Mouse (Mus musculus) kidney, postnatal 25 days (tissue): ENCODE measurements around the gene Gm27179.
"Not testable (repeated sequence)": the region's sequence is repeated elsewhere in the genome, so short reads cannot be mapped to it uniquely, and the experiment has no call there.

Source experiments
- DNase-seq, 2 experiments: peaks; one replicate each; pipeline ENCODE4 v3.0.0; 2021; ENCODE audit warnings: mixed read lengths in 2 of 2

Gm27179 gene

DNA sequence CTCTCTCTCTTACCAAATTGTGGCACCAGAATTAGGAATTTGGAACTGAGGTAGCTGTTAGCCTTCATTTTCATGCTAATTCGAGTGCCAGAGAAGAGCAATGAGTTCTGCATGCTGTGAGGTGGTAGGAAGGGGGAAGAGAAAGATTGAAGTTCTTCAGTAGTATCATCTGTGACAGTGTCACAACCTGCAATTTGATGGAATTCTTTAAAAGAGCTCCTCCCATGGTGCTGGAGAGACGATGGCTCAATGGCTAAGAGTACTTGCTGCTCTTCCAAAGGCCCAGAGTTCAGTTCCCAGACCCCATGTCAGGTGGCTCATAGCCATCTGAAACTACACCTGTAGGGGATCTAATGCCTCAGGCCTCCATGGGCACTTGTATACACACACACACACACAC is at the start of gene Gm27179:
TSS of gene Gm27179 (minus strand) at position 101 of the 400 bp plus-strand sequence.
- DNase-seq = not testable (repeated sequence)

DNA sequence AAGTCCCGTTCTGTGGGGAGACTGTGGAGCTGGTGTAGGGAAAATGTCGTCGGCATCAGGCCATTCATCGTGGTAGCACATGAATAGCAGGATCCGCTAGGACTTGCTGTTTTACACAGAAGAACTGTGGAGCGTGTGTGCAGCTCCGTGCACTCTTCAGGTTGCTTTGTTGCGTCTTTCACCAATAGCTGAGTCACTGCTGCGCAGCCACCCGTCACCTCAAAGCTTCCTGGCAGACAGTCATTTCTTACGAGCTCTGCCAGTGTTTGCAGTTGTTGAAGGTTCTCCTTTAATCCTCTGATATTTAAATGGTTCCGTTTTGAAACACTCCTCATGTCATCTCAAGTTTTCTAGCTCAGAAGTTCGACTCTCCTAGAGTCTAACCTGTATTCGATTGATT is 45.2 kb upstream of the Gm27179 start:
- not testable (repeated sequence) for DNase-seq

DNA sequence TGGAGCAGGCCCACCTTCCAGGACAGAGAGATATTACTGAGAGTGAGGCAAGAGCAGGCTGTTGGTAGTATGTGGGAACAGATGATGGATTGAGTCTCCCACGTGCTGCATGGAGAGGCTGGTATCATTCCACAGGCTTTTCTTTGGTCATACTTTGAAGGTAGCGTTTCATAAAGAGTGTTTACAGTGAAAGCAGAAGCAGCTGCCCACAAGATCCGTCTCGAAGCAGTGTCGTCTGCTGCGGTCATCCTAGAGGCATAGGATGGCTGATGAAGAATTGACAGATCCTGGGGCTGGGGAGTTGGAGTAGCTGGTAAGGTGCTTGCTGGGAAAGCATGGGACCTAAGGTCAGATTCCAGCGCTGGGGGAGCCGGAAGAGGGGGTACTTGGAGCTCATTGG is 44.5 kb upstream of the Gm27179 start:
- not testable (repeated sequence) for DNase-seq

DNA sequence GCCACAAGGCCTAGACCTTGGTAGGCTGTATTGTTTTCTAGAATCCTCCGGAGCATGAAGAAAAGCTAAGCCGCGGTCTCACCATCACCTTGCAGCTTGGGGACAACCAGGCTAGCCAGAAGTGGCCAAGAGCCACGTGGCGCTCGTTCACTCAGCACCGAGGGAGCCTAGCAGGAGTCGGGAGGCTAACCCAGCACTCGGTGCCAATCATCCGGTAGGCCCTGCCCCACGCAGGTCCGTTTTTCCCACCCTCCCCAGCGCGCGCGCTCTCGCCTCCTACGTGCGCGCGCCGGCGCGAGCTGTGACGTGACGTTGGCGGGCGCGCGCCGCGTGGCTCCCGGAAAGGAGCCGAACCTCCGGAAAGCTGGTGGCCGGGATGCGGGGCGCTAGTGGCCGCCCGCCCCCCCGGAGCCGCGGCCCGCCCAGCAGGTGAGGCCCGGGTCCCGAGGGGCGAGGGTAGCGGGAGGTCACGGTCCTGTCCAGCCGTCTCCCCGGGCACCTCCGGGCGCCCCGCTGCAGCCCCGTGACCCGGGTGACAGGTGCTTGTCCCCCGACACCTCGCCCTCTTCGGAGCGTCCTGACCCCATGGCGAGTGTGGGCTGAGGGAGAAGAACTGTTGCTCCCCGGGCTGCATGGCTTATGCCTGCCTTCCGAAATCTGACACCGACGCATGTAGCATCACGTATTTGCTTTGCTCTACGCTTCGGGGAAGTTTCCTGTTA is 42.9 kb upstream of the Gm27179 start, which contains the start of gene Entpd4b:
TSS of gene Entpd4b (plus strand) at position 315 of the 722 bp plus-strand sequence.
- not testable (repeated sequence) for DNase-seq

DNA sequence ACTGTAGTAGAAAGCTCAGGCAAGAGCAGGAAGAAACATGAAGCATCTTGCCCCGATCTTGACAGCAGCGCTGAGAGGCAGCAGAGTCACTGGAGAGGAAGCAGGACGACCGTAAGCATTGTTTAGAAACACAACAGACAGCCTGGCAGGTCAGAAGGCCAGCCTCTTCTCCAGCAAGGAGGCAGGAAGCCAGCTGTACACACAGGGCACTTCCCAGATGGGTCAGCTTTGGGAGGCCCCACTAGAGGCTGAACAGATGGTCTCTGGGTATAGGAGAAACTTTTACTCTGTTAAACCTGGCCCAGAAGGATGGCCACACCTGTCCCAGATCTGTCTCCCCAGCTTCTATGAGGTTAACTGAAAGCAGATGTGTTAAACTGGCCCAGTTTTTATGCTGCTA is 35.0 kb upstream of the Gm27179 start:
- DNase-seq = not testable (repeated sequence)

DNA sequence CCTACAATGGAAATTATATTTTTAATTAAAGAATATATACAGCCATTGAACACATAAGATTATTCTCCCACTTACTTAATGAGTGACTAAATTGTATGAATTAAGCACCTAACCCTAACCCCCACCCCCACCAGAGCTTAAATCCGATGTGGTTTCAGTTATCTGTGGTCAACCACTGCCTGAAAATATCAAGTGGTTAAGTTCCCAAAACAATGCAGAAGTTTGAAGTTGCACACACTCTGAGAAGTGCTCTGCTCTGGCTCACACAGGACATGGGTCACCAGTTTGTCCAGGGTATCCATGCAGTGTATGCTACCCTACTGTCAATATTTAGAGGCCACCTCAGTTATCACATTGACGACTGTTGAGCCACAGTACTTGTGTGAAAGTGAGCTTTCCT is 32.7 kb upstream of the Gm27179 start:
- not testable (repeated sequence) for DNase-seq

DNA sequence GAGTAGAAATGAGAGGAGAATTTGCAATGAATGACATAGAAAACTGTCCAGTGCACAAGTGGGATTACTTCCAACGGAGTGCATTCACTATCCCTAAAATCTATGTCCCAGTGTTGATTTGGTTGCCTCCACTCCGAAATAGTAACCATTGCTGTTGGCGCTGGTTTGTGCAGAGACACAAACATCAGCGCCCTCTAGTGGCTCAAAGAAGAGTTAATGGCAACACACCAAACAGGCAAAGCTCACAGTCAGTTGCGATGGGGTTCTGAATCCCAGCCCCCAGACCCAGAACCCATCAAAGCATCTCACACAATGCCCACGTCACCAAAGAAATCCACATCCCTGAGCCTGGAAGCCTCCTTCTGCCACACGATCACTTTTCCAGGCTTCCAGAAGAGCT is 31.7 kb upstream of the Gm27179 start:
- not testable (repeated sequence) for DNase-seq

DNA sequence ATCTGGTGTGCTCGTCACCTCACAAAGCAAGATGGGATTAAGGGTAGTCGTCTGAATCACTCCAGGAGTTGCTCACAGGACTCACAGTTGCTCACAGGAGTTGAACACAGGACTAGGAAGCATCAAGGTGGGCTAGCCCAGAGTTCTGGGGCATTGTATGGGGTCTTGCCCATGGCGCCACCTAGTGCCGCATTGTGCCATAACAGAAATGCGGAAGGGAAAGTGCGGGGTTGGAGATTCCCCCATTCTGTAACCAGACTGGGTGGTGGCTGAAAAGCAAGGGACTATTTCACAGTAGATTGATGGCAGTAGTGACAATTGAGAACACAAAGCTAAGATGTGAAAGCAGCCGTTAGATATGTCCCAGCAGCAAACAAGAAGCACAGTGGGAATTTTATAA is 30.3 kb upstream of the Gm27179 start:
- not testable (repeated sequence) for DNase-seq

DNA sequence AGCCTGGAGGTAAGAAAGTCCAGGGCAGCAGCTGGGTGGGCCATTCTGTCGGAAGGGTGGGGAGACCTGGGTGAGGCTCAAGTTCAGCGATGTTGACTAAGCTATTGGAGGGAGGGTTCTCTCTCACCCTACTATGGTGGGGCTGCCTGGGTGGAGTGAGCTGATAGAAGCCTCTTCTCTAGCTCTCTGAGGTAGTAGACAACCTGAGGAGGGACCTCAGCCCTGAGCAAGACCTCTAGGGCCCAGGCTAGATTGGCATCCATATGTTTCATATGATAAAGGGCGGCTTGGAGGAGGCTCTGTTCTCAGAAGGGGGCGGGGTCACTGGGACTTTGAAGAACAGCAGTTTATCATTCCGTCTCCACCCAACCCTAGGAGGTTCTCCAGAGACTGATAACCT is 27.8 kb upstream of the Gm27179 start:
- DNase-seq = not testable (repeated sequence)

DNA sequence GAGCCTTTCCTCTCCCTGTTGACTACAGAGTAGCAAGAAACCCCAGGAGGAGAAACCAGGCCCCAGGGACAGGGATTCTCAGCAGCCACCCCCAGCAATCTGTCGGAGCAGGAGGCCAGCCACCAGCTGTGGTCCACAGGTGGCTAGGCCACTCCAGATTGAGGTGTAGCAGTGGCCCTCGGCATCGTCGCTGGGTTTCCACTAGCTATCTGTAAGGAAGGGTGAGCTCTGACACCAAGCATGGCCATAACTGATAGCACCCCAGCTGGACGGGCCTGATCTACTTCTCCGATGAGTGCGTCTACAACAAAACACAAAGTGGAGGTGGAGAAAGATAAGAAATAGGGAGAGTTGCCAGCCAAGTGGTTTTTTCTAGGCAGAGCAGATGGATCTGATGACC is 24.2 kb upstream of the Gm27179 start:
- not testable (repeated sequence) for DNase-seq

DNA sequence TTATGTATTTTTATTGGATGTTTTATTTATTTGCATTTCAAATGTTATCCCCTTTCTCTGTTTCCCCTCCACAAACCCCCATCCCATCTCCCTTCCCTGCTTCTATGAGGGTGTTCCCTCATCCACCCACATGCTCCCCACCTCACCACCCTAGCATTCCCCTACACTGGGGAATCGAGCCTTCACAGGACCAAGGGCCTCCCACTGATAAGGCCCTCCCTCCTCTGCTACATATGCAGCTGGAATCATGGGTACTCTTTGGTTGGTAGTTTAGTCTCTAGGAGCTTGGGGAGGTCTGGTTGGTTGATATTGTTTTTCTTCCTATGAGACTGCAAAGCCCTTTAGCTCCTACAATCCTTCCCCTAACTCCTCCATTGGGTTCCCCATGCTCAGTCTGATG is 13.9 kb upstream of the Gm27179 start:
- not testable (repeated sequence) for DNase-seq

DNA sequence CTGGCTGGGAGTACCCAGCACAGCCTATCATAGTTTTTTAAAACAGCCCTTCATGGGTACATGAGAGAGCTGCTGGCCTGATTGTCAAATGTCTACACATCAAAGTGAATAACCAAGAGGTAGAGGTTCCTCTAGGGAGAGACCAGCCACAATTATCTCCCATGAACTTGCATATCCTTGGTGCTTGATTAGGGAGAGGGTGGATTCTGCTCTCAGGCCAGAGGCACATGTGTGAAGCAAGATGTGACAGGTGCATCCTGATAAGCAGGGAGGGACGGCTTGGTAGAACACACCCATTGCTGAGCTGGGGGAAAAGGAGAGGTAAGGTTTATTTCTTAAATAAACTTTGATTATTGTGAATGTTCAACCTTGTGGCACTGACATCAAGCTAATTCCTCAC is 10.7 kb upstream of the Gm27179 start:
- not testable (repeated sequence) for DNase-seq

DNA sequence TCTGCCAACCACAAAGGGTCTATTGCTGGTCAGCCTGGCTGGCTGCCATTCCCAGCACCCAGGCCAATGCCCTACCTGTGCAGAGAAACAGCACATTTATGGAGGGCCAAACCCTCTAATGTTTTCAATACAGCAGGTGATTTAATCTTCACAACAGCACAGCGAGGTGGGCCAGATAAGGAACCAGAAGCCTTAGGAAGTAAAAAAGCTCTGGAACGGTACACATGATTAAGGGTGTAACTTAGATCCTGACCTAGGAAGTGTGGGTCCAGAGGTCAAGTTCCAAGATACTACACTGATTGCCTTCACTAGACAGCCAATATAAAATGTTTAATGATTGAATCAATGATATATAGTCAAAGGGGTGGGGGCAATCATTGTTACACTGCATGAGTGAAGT is 8.5 kb upstream of the Gm27179 start:
- not testable (repeated sequence) for DNase-seq

DNA sequence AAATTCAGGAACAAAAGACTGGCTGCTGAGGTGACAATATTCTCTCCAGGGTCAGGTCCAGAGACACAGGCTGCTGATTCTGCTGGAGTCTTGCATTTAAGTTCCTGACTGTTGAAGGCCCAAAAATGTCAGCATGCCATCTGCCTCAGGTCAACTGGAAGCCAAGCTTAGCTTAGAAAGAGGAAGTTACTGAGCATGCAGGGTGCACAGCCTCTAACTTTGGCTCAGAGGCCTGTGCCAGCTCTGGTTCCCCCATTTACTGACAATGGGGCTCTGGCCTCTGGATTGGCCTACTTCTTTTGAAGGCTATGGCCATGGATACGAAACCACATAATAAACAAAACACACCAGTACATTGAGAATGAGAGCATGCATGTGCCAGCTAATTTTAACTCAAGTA is 5.3 kb downstream of the Gm27179 start:
- not testable (repeated sequence) for DNase-seq

DNA sequence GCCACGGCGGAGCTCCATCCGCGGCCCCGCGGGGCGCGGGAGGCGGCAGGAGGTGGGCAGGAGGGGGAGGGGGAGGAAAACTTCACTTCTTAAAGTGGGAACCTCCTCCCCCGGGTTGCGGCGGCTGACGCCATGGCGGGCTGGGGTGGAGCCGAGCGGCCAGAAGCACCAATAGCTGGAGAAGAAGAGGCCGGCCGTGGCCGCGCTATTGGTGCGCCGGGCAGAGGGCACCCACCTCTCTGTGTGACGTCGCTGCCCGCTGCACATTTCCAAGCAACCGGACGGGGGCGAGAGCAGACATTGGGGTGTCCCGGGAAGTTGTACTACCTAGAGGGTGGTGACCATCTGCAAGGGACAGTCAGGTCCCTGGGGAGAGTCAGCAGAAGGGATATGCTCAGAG is 9.2 kb downstream of the Gm27179 start, which contains the start of gene Gm16867:
TSS of gene Gm16867 (minus strand) at position 189 of the 400 bp plus-strand sequence.
- not testable (repeated sequence) for DNase-seq

DNA sequence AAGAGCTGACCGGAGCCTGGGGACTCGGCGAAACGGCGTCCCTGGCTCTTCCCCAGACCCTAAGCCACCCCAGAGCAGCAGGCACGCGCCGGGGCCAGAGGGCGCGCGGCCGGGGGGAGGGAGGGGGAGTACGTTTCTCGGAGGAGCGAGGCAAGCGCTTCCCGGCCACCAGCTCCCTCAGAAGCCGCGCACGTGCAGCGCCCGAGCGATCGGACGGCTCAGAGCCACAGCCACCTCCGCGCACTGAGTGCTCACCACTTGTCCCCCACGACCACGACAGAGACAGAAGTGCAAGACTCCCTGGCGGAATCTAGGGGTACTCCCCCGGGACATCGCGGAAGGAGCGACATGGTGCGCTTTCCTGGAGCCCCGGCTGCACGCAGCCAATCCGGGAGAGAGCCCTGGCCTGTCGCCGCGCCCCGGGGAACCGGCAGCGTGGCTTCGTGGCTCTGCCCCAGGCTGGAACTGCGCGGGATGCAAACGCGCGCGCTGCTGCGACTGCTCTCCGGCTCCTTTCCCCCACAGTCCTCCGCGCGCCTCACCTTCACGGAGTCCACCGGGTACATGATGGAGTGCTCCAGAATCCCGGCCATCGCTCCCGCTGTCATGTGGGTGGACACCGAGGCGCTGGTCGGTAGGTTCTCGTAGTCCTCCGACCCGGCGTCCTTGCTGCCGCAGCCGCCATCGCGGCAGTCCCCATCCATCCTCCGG is 9.8 kb downstream of the Gm27179 start:
- not testable (repeated sequence) for DNase-seq

DNA sequence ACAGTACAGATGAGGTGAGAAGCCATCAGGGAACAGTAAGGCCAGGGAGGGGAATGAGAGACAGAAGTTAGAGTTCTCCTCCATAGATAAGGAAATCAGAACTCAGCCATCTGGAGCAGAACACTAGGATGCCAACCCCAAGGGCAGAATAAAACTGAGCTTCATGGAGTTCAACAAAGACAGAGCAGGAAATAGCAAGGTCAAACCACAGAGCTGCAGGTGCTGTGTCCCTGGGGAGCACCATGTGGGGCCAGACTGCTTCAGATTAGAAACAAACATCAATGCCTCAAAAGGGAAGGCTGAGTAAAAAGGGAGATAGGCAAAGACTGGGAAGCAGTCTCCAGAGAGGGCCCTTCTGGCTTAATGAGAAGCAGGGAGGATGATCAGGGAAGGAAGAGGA is 16.1 kb downstream of the Gm27179 start:
- not testable (repeated sequence) for DNase-seq

DNA sequence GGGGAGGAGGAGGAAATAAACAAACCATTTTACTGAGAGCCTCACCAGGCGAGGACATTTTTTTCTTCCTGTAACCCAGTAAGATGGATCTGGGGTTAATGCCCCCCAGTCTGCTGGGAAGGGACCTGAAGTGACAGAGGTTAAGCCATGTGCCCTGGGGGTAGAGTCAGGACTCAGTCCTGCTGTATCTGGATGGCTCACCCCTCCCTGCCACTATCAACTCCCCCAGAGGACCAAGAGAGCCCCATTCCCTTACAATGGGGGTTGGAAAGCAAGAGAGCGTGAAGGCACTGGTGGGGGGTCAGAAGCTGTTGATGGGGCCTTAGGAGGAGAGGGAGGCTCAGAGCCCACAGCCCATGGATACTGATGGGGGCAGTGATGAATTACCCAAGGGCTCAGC is 17.4 kb downstream of the Gm27179 start:
- DNase-seq = not testable (repeated sequence)

DNA sequence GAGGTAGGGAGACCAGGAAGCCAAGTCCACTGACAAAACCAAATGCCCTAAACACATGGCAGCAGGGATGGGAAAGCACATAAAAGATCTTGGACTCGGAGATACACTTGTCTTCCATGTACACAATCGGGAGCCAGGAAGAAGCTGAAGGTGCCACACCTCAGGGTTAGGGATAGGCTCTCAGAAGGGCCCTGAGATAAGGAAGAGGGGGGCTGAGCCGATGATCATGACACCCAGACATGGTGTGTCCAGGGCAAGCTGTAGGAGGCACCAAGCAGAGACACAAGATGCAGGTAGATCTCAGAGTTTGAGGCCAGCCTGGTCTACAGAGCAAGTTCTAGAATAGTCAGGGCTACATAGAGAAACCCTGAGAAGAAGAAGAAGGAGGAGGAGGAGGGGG is 17.8 kb downstream of the Gm27179 start:
- DNase-seq = not testable (repeated sequence)

DNA sequence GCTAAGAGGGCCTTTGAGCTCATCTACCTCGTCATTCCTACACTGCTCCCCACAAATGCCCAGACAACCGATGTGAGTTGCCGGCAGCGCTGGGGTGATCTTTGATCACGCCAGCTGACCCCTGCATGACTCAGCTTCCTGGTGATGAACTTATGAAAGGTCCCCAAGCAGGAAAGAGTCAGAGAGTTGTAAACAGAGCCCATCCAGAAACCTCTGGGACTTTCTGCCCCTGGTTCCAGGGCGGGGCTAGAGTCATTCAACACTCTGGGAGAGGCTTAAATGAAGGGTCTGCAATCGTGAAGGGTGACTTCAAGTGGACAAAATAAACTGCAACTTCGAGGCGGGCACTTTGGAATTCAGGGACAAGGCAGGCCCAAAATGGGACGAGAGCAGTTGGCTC is 24.3 kb downstream of the Gm27179 start:
- DNase-seq = not testable (repeated sequence)

DNA sequence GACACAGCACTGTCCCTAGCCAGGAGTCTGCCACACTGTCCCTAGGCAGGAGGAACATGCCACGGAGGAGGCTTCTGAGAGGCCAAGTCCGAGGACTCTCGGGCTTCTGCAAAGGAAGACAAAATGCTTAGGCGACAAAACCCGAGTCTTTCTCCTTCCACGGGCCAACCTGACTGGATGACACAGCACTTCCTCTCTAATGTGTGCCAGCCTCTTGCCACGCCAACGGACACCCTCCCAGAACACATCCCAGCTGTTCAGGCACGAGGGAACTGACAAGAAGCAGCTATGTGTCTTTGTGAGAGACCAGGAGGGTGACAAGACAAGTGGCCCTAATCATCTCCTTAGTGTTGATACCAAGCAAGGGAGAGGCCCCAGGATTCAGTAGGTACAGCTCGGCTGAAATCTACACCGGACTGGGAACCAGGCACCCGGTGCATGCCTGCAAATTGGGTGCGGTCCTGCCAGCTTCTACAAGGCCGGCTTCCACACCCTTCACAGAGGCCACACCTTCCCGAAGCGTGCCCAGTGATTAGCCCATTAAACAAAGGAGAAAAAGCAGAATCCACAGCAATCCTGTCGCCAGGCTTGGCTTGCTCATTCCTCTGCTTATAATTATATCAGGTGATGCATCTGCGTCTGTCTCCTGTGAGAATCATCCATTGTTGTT is 26.7 kb downstream of the Gm27179 start:
- DNase-seq = not testable (repeated sequence)

DNA sequence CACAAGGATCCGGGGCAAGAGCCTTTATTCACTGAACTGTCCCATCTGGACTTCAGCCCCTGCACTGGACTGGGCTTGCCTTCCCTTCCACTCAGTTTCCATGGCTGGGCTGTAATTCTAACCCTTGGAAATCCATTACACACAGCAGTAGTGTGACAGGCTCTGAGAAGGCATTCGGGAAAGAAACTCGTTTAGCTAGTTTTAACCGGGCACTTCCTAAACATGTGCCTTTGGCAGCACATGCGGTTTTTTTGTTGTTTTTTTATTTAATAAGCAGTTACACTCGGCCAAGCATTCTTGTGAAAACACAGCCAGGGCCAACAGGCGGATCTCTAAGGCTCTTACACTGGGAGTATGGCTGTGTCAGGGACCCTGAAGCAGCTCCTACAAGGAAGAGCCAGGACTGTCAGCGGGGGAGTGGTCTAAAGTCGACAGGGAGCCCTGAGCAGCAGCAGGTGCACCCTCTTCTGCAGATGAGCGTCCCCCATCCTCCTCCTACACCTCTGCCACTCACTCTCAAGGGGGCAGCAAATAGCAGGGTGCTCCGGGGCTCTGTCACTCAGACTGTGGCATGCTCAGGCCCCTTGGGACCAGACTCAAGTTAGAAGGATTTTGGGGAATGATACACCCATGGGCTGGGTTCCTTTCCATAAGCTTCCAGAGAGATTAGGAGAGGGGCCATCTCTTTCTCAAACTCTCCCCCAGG is 38.3 kb downstream of the Gm27179 start:
- not testable (repeated sequence) for DNase-seq

DNA sequence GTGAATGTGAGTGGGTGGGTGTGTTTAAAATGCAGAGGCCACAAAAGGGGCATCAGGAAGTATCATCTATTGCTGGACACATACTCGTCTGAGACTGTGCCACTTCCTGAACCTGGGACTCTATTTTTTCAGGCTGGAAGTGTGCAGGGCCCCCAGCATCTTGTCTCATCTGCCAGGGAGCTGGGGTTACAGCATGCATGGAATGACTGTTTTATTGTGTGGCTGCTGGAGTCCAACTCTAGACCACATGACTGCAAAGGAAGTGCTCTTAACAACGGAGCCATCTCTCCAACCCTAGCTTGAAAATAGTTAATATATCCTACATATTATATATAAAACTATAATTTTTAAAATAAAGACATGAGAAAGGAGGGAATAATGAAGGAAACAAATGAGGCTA is 39.0 kb downstream of the Gm27179 start:
- DNase-seq = not testable (repeated sequence)
